Mouse (Mus musculus) liver, embryonic 14.5 days (tissue): Measurements from ENCODE around the gene Hipk3. TPM values are rescaled to one million over a fixed set of nuclear protein-coding genes. Genes with fewer than 3 reads are reported as not detected.

ENCODE experiments used
- ATAC-seq: fragments of 200-750 bp; cut with Nextera tagmentation; 2 replicates; pipeline ENCODE4 v1.8.0; 2017; ENCODE audit warnings: moderate number of reproducible peaks, mild to moderate bottlenecking, moderate library complexity; ENCODE audit not compliant: insufficient read depth
- DNase-seq, 3 experiments: peaks; one replicate each; pipeline ENCODE4 v3.0.0-alpha.2; 2012 to 2013; ENCODE audit warnings: low read depth in 3 of 3, low spot score in 3 of 3
- H3K27ac ChIP-seq: fragments of 300-500 bp; sonication (generic); 2 replicates; pipeline ENCODE4 v1.5.1; 2014; ENCODE audit warnings: moderate library complexity, mild to moderate bottlenecking, control low read depth, inconsistent platforms
- H3K27me3 ChIP-seq: fragments of 300-500 bp; sonication (generic); 2 replicates; pipeline ENCODE4 v1.6.1; 2014; ENCODE audit warnings: mild to moderate bottlenecking, low read length, moderate library complexity; ENCODE audit not compliant: control insufficient read depth, insufficient read depth
- H3K36me3 ChIP-seq: fragments of 300-500 bp; sonication (generic); replicated peaks from 2 replicates; pipeline ENCODE4 v1.6.1; 2014; ENCODE audit warnings: low read depth; ENCODE audit not compliant: control insufficient read depth, insufficient read depth
- H3K4me1 ChIP-seq, 2 experiments: fragments of 200-500 bp in 1 of 2; fragments of 300-500 bp in 1 of 2; sonication (generic) in 1 of 2; replicated peaks; 2 replicates each; pipeline ENCODE4 v1.6.1; 2012 to 2014; ENCODE audit warnings: antibody characterized with exemption in 1 of 2, inconsistent platforms in 1 of 2, low read length in 1 of 2; ENCODE audit not compliant: control insufficient read depth in 2 of 2, insufficient read depth in 2 of 2
- H3K4me2 ChIP-seq: fragments of 300-500 bp; sonication (generic); 2 replicates; pipeline ENCODE4 v1.6.1; 2014; ENCODE audit warnings: low read depth, mild to moderate bottlenecking, control low read depth, moderate library complexity
- H3K4me3 ChIP-seq, 2 experiments: fragments of 200-500 bp in 1 of 2; fragments of 300-500 bp in 1 of 2; sonication (generic) in 1 of 2; 2 replicates each; pipeline ENCODE4 v1.5.1; 2012 to 2014; ENCODE audit warnings: low read depth in 2 of 2, low read length in 2 of 2, mild to moderate bottlenecking in 2 of 2, control low read depth in 1 of 2, inconsistent platforms in 1 of 2, moderate library complexity in 1 of 2; ENCODE audit not compliant: insufficient read depth in 1 of 2
- H3K9ac ChIP-seq: fragments of 300-500 bp; sonication (generic); replicated peaks from 2 replicates; pipeline ENCODE4 v1.6.1; 2014; ENCODE audit warnings: mild to moderate bottlenecking, control low read depth, moderate library complexity
- H3K9me3 ChIP-seq: fragments of 300-500 bp; sonication (generic); 2 replicates; pipeline ENCODE4 v1.6.1; 2016; ENCODE audit warnings: low read length, mixed read lengths; ENCODE audit not compliant: control insufficient read depth
- CTCF ChIP-seq: IDR thresholded peaks from 2 replicates; pipeline ENCODE4 v1.5.1; 2016; ENCODE audit warnings: antibody characterized with exemption, low read depth, control low read depth
- EP300 ChIP-seq: IDR thresholded peaks from 2 replicates; pipeline ENCODE4 v1.6.1; 2016; ENCODE audit warnings: antibody characterized with exemption, low read depth
- WGBS: fragments of 180-500 bp; shearing (Covaris S2); extraction: QIAGEN DNeasy Blood & Tissue Kit; methylation state at CpG from one replicate; pipeline ENCODE4 v1.1.7; 2014; ENCODE audit not compliant: insufficient replicate concordance; 5-methylcytosine and 5-hydroxymethylcytosine counted together
- polyA plus RNA-seq, 2 experiments: library from polyadenylated mRNA; depleted of rRNA in 1 of 2; stranded (reverse) in 1 of 2; unstranded in 1 of 2; fragments of >200 nt; fragmentation: Nextera tagmentation in 1 of 2; extraction: Ambion mirVana in 1 of 2; gene quantifications; 2 replicates each; pipeline versions ENCODE4 v1.2.1 to v1.2.3; 2012 to 2014

Gene Hipk3
- polyA plus RNA-seq, 2 experiments: 7.0 to 8.2 TPM

GRCm38 (mm10) chr2:104466908-104467616, 27.2 kb downstream of the Hipk3 start:
- WGBS: 73% methylated on average over 9 of the region's 9 CpGs
- Histone ChIP-seq H3K9me3 (no peaks in the 10 kb centered on the region), H3K4me1 (0 out of 4 replicates have a peak, but pooled peaks cover 0 to 4% of the 10 kb centered on the region in 2 experiments), H3K4me2 (no peak overlapping the region), H3K36me3 (no peaks in the 10 kb centered on the region; the same call in 1 of the 2 replicates), H3K4me3 (no peak overlapping the region), H3K27ac (no peak overlapping the region), H3K9ac (no peak overlapping the region), H3K27me3 (no peaks in the 10 kb centered on the region)
- ATAC-seq: no peak
- no peak for DNase-seq
- no peak for TF ChIP-seq EP300
- TF ChIP-seq CTCF: no peak

- Histone ChIP-seq H3K4me2 (no peak overlapping the region), H3K9ac (no peak overlapping the region), H3K27me3 (no peaks in the 10 kb centered on the region), H3K4me1 (0 out of 4 replicates have a peak, but pooled peaks cover 0 to 4% of the 10 kb centered on the region in 2 experiments), H3K36me3 (no peaks in the 10 kb centered on the region), H3K9me3 (no peaks in the 10 kb centered on the region), H3K27ac (no peak overlapping the region), H3K4me3 (no peak overlapping the region)
- DNase-seq (no peak), ATAC-seq (no peak)
- WGBS: 73% methylated on average over 8 of the region's 8 CpGs
- no peak for TF ChIP-seq CTCF
Measured at GRCm38 (mm10) chr2:104465639-104466430, 28.4 kb downstream of the Hipk3 start.

- Histone ChIP-seq H3K4me3 (no peak overlapping the region), H3K4me2 (no peak overlapping the region), H3K4me1 (peaks cover 2 to 9% of the 10 kb centered on the region in 2 experiments; a peak in 3 of 4 replicates), H3K36me3 (no peaks in the 10 kb centered on the region), H3K9ac (no peak overlapping the region), H3K27ac (no peak overlapping the region), H3K27me3 (no peaks in the 10 kb centered on the region), H3K9me3 (no peaks in the 10 kb centered on the region)
- WGBS: 39% methylated on average over 3 of the region's 3 CpGs
- ATAC-seq (no peak), DNase-seq (no peak)
- no peak for TF ChIP-seq CTCF
- no peak for TF ChIP-seq EP300
Measured at GRCm38 (mm10) chr2:104460021-104460420, 34.2 kb downstream of the Hipk3 start.

DNA sequence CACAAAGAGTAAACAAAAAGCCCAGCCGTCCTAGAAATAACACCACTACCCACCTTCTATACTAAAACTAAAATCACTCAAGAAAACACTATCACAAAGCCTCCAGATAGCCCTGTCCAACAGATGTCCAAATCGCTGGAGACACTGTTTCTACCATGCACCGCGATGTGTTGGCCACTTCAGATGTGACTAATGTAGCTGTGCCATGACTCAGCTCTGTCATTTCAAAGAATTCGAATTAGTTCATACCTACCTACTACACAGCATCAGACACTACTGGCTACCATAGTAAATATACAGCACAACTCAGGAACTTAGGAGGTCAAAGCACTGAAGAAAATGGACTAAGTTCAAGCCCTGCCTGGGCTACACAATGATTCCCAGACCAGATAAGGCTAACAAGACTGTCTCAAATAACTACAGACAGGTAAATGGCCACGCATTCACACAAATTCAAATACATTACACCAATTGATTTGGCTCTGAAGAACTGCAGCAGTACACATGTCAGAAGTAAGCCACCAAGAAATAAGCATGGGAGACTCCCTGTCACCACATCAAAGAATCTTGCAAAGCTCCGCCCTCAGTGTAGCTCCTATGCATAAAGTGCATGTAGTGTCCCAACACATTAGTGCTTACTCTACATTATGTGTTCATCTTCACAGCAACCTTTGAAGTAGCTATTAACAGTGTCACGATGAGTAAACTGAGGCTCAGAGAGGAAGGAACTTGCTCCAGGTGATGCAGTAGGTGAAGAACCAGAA, 35.5 kb downstream of the Hipk3 start:
- peaks cover 2 to 9% of the 10 kb centered on the region in 2 experiments; a peak in 3 of 4 replicates for H3K4me1 ChIP-seq
- 72% methylated on average over 8 of the region's 8 CpGs for WGBS
- no peak overlapping the region for H3K9ac ChIP-seq
- no peak for DNase-seq
- no peak overlapping the region for H3K4me2 ChIP-seq
- H3K9me3 ChIP-seq: no peaks in the 10 kb centered on the region
- ATAC-seq: no peak
- H3K27me3 ChIP-seq: no peaks in the 10 kb centered on the region
- H3K4me3 ChIP-seq: no peak overlapping the region
- TF ChIP-seq CTCF (no peak), EP300 (no peak)
- no peaks in the 10 kb centered on the region for H3K36me3 ChIP-seq
- H3K27ac ChIP-seq: no peak overlapping the region
